Mouse (Mus musculus): ENCODE results near the gene 9130230L23Rik. TPM values are rescaled to one million over a fixed set of nuclear protein-coding genes. Genes with fewer than 3 reads are reported as not detected.
"Not testable (repeated sequence)": the region's sequence is repeated elsewhere in the genome, so short reads cannot be mapped to it uniquely, and the experiment has no call there.

The 9130230L23Rik gene
- total RNA-seq, 2 experiments from 2014 or later: not detected

GRCm38 (mm10) chr5:66008245-66008967 is 4.3 kb upstream of the 9130230L23Rik start:
- intact Hi-C loops (cut with DNase I): no loop called here
- DNase-seq (ENCODE audit: low spot score): no peak

- DNase-seq (ENCODE audit: low spot score): no peak
- intact Hi-C loops (cut with DNase I): no loop called here
Measured at GRCm38 (mm10) chr5:66005041-66005678, 1.1 kb upstream of the 9130230L23Rik start.

- DNase-seq (ENCODE audit: low spot score): no peak
- intact Hi-C loops (cut with DNase I): no loop called here
Measured at GRCm38 (mm10) chr5:66001232-66001631, 2.9 kb downstream of the 9130230L23Rik start.

- intact Hi-C loops (cut with DNase I): no loop called here
- DNase-seq (ENCODE audit: low spot score): no peak
Measured at GRCm38 (mm10) chr5:66000567-66001125, 3.4 kb downstream of the 9130230L23Rik start.

GRCm38 (mm10) chr5:66000074-66000473 is 4.0 kb downstream of the 9130230L23Rik start:
- no peak for DNase-seq (ENCODE audit: low spot score)
- intact Hi-C loops (cut with DNase I): no loop called here

GRCm38 (mm10) chr5:65999106-65999505 is 5.0 kb downstream of the 9130230L23Rik start:
- no peak for DNase-seq (ENCODE audit: low spot score)
- intact Hi-C loops (cut with DNase I): no loop called here

GRCm38 (mm10) chr5:65997813-65998212 is 6.3 kb downstream of the 9130230L23Rik start:
- DNase-seq (ENCODE audit: low spot score): no peak
- intact Hi-C loops (cut with DNase I): no loop called here

GRCm38 (mm10) chr5:65994643-65995042 is 9.4 kb downstream of the 9130230L23Rik start:
- intact Hi-C loops (cut with DNase I): no loop called here
- no peak for DNase-seq (ENCODE audit: low spot score)

GRCm38 (mm10) chr5:65991191-65991590 is 12.9 kb downstream of the 9130230L23Rik start:
- no peak for DNase-seq (ENCODE audit: low spot score)
- intact Hi-C loops (cut with DNase I): no loop called here

GRCm38 (mm10) chr5:65987004-65987403 is 17.1 kb downstream of the 9130230L23Rik start:
- intact Hi-C loops (cut with DNase I); DNase-seq (ENCODE audit: low spot score): not testable (repeated sequence)

- intact Hi-C loops (cut with DNase I): no loop called here
- no peak for DNase-seq (ENCODE audit: low spot score)
Measured at GRCm38 (mm10) chr5:65986426-65986825, 17.7 kb downstream of the 9130230L23Rik start.

GRCm38 (mm10) chr5:65975731-65976130 is 28.4 kb downstream of the 9130230L23Rik start:
- DNase-seq (ENCODE audit: low spot score): no peak
- intact Hi-C loops (cut with DNase I): no loop called here

- no peak for DNase-seq (ENCODE audit: low spot score)
- intact Hi-C loops (cut with DNase I): no loop called here
Measured at GRCm38 (mm10) chr5:65973189-65973588, 30.9 kb downstream of the 9130230L23Rik start.

GRCm38 (mm10) chr5:65968004-65968403 is 36.1 kb downstream of the 9130230L23Rik start:
- DNase-seq (ENCODE audit: low spot score): no peak
- intact Hi-C loops (cut with DNase I): no loop called here

- no peak for DNase-seq (ENCODE audit: low spot score)
- intact Hi-C loops (cut with DNase I): no loop called here
Measured at GRCm38 (mm10) chr5:65967091-65967490, 37.0 kb downstream of the 9130230L23Rik start.

- DNase-seq (ENCODE audit: low spot score): no peak
- intact Hi-C loops (cut with DNase I): no loop called here
Measured at GRCm38 (mm10) chr5:65965771-65966279, 38.3 kb downstream of the 9130230L23Rik start.

GRCm38 (mm10) chr5:65963291-65963690 is 40.8 kb downstream of the 9130230L23Rik start:
- DNase-seq (ENCODE audit: low spot score): no peak
- intact Hi-C loops (cut with DNase I): no loop called here

- intact Hi-C loops (cut with DNase I): no loop called here
- no peak for DNase-seq (ENCODE audit: low spot score)
Measured at GRCm38 (mm10) chr5:65960597-65960950, 43.5 kb downstream of the 9130230L23Rik start.

- DNase-seq (ENCODE audit: low spot score): no peak
Measured at GRCm38 (mm10) chr5:65959893-65960596, 44.0 kb downstream of the 9130230L23Rik start.

GRCm38 (mm10) chr5:65958597-65958996 is 45.5 kb downstream of the 9130230L23Rik start:
- intact Hi-C loops (cut with DNase I): no loop called here
- no peak for DNase-seq (ENCODE audit: low spot score)

More at GRCm38 (mm10) chr5:65959893-65960596, 44.0 kb downstream of the 9130230L23Rik start:
- intact Hi-C loops (cut with DNase I): no loop called here

Data from heart, postnatal 25 days (tissue).